Mouse (Mus musculus) neutrophil, adult 59 days (primary cell): ENCODE data around the gene Atp10a. TPM values are rescaled to one million over a fixed set of nuclear protein-coding genes. Genes with fewer than 3 reads are reported as not detected.

Source experiments
- total RNA-seq, 2 experiments: library from RNA; stranded (reverse); gene quantifications; 1 replicate in 1 of 2; 2 replicates in 1 of 2; pipeline ENCODE4 v1.2.4; 2023

The Atp10a gene
- 10 to 100 TPM in 1 of 2 experiments, 1 to 10 TPM in 1; 9.2 to 12.7 TPM for total RNA-seq

GRCm38 (mm10) chr7:58655866-58656265, at the start of gene Atp10a:
Gene Atp10a (plus strand): TSS chr7:58656166.

